Mouse (Mus musculus): ENCODE measurements around the gene Tep1.
A peak's percentile ranks its signal among the peaks of the same experiment; 100 is the strongest.
"Not testable (repeated sequence)": the region's sequence is repeated elsewhere in the genome, so short reads cannot be mapped to it uniquely, and the experiment has no call there.

Gene Tep1

DNA sequence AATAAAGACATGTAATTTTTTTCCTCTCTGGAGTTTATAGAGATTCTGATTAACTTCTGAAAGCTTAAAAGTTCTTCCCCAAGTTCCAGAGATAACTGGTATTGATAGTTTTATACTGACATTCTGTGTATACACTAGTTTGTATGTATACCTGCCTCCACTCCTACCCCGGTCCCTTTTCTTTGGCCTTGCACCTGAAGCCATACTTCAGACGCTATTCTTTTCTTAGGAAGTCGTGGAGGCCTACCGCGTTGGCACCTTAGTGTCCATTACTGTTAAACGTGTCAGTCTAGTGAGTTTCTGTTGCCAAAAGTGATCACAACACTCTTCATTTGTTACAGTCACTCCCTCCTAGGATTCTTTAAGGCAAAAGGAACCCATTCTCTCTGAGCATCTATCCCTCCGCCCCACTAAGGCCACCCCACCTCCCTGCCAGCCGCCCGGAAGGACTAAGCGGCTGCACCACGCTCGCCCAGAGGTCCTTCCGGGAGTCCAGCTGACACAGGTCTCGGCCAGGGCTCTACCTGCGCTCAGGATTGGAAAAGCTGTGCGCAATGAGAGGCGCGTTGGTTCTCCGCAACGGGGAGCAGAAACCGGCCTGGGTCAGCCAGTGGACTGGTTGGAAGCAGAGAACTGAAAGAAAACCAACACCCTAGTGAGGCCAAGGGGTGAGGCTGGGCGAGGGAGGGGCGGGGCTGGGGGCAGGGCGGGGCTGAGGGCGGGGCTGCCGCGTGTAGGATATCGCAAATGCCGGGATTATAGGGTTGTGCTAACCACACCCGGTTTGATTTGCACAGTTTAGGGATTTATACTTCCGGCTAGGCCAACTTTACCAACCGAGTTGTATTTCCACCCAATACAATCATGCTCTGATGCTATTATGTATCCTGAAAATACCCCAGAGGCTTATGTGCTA, at the start of gene Tep1:
Gene Tep1, minus strand, starts transcription at position 672 of the 916 bp plus-strand sequence.
- peak; percentile 82 for DNase-seq

DNA sequence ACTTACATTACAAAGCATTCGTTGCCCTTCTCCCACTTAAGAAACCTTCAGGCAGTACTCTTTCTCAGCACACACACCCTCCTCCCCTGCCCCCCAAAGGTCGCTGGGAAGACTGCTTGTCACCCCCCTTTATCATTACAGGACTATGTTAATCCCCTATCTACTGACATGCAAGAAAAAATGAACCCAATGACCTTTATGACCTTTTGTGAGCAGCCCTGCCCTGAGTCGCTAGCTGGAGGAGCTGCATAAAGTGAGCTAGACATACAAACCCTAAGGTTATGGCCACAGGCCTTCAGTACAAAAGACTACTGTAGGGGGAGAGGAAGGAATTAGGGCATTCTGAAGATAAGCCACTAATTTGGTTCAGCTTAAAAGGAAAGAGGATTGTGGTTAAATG, 41.0 kb upstream of the Tep1 start:
- no peak for DNase-seq

DNA sequence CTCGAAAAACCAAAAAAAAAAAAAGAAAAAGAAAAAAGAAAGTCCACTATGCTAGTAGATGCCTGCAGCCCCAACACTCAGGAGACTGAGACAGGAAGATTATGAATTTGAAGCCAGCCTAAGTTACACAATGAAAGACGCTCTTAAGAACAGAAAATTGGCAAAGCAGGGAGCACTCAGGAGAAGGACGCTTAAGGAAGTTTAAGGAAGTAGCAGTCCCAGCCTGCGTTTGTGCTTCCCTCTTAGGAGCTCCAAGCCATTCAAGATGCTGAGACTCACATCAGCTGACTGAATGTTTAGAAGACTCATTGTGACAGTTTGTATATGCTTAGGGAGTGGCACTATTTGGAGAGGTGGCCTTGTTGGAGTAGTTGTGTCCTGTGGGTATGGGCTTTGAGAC, 37.8 kb upstream of the Tep1 start:
- DNase-seq: no peak

DNA sequence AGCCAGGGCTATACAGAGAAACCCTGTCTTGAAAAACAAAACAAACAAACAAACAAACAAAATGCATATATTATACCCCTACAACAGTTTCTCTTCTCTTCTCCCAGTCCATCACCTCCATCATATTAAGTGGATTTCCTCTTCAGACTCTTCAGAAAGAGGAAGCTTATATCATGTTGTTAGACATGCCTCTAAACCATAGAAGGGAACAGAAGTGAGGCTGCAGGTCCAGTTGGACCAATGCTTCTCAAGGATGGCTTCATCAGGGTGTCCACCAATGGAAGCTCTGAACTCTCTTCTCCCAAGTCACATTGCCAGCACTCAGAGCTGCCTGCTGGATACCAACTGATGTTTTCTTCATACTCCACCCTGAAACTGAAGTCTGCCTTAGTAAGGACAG, 35.0 kb upstream of the Tep1 start:
- not testable (repeated sequence) for DNase-seq

DNA sequence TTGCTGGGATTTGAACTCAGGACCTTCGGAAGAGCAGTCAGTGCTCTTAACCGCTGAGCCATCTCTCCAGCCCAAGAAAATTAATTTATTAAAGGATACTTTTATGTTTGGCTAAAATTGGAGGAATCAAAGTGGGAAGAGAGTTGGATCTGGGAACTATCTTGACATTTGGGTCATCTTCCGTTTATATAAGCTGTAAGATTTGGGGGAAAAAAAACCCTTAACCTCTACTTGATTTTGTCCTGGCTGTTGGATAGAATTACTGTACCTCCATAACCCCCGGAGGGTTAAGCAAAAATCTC, 34.4 kb upstream of the Tep1 start:
- no peak for DNase-seq

DNA sequence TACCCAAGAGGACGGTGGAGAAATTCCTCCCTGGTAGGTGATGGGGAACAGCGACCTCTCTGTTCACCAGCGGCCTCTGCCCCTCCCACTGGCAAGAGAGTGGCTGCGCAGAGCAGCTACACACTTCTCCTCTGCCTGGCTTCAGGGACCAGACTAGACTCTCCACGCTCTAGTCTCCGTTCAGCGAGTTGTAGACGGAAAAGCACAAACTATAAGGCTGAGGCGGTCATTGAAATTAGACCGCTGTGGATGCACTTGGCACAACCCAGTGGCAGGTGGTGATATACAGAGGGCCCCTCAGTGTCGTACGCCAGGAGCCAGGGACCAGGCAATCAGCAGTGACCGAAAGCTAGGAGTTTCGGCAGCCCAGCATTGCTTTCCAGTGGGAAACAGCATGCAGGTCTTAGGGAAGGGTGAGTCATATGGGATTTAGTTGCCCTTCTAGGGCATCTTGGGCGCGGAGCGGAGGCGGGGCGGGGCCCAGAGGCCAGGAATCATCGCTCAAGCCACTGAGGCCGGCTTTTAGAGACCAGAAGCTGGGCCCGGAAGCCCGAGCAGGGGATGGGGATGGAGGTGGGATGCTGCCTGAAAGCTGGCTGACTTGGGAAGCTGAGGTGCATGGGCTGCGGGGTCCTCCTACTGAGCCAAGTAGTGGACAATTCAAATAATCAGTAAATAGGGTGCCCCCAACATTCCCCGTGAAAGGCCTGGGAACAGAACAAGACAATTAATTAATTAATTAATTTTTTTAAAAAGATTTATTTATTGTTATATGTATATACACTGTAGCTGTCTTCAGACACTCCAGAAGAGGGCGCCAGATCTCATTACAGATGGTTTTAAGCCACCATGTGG, 33.8 kb upstream of the Tep1 start:
- no peak for DNase-seq

DNA sequence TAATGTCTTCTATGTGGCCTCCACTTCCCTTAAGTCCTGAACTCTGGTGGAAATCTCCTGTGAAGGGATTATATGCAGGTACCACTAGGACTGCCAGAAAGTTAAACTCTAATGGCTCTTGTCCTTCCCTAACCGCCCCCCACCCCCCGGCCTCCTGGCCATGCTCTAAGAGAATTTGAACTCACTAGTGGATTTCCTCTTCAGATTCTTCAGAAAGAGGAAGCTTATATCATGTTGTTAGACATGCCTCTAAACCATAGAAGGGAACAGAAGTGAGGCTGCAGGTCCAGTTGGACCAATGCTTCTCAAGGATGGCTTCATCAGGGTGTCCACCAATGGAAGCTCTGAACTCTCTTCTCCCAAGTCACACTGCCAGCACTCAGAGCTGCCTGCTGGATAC, 27.6 kb upstream of the Tep1 start:
- not testable (repeated sequence) for DNase-seq

DNA sequence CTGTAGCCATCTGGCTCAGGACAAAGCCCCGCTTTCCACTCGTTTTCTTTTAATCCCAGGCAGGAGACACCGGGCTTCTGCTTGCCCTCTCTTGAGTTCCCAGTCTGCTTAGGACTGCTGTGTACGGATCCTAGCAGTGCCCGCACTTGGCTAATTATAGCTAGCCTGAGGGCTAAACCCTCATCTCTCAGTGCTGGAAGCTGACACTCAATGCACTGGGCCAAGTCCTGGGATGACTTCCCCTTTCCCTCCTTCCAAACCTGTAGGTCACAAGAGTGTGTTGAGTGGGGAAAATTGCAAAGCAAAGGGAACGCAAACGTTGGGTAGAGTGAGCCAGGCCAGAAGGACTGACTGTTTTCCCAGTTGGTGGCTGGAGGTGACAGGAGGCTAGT, 27.0 kb upstream of the Tep1 start, which contains the start of gene Klhl33:
Gene Klhl33, minus strand, starts transcription at position 134 of the 392 bp plus-strand sequence.
- no peak for DNase-seq

DNA sequence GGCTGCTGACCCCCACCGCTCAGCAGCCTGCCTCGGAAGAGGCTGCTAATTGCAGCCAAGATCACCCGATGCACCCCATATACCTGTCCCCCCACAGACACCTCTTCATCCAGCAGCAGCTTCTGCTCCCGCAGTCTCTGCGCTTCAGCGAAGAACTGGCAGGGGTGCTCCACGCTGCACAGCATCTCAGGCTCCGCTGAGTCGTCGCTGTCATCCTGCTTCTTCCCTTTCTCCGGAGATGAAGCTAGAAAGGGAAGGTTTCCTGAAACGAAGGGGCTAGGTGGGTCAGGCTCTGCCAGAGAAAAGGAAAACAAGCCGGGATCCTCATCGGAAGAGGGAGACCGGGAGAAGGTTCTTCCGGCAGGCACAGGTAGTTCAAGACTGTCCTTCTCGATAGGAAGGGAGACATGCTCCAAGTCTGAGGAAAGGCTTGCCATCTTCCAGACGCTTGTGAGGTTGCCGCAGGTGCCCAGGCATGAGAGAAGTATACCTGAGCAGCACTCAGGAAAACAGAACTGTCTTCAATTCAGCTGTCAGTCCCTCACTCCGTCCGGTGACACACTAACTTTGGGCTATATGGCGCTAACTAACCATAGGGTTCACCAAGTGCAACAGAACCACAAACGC, 26.5 kb upstream of the Tep1 start:
- DNase-seq: no peak

DNA sequence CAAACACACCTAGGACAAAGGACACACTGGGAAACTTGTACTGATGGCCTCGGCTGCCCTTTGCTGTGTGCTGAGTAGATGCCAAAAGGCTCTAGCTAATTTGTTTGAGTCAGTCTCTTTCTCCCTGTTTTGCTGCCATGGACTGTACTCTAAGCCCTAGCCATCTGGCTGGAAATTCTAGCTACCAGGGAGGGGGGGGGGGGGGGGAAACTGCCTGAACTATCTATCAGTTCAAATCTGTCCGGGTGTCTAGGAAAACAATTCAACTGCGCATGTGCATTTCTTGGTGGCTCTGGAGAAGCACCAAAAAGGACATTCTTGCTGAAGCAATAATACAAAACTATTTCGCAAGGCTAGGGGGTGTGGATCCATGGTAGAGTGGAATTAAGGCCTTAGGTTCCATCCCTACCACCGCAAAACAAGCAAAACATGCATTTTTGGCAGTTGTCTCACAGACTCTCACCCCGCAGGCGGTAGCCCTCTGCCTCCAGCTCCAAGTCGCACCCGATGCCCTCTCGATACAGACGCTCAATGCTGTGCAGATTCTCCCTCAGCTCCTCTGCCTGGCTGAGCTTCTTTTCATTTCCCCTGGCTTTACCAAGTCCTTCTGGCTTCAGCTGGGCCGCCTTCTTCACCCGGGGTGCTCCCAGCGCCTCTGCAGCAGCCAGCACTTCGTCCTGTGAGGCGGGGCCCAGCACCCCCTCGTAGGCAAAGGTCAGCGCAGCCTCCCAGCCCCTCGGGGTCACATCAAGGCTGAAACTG, 25.8 kb upstream of the Tep1 start:
- peak; percentile 57 for DNase-seq

DNA sequence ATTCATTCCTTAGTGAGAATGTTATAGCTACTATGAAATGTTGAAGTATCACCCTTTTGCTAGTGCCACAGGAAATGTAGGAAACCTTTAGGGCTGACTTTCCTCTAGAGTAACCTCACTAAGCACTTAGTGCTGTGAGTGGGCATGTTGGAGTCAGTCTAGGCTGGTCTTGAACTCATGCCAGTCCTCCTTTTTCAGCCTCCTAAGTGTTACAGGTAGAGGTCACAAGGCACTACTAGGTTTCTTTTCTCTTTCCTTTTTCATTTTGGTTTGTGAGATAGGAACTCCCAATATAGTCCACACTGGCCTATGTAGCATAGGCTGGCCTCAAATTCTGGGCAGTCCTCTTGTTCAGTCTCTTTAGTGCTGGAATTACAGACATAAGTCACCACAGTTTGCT, 25.0 kb upstream of the Tep1 start:
- DNase-seq: no peak

DNA sequence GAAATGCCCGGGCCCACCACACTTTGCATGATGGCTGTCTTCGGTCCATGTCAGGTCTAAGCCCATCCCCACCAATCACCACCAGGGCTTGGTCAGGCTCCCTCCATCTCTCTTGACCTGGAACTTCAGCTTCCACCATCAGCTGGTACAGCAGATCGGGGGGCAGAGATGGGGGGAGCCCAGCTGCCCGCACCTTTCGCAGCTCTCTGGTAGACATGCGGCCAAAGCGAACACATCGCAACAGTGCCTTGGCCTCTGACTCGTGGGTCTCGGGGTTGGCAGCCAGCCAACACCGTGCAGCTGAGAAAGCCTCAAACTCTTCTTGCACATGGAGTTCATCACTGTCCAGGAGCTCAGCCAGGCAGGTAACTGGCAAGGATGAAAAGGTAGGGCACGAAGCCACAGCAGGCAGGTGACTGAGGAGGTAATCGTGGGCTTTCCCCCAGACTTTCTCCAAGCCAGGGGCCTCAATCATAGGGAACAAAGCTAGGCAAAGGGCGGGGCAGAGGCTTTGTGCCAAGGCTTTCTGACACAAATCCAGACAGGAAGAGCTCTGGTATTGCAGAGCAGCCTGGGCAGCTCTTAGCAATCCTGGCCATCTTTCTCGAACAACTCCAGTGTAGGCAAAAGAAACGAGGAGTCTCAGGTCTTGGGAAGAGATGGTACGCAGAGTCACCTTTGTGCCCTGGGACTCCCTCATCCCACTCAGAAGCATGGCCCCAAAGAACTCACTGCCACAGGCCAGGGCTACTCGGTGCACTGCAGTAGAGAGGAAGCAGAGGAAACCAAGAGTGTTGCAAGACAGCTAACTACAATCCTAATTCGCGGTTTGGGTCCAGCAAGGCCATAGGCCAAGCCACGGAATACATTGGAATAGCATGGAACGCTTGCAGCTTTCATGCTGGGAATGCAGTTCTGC, 22.4 kb upstream of the Tep1 start:
- no peak for DNase-seq

DNA sequence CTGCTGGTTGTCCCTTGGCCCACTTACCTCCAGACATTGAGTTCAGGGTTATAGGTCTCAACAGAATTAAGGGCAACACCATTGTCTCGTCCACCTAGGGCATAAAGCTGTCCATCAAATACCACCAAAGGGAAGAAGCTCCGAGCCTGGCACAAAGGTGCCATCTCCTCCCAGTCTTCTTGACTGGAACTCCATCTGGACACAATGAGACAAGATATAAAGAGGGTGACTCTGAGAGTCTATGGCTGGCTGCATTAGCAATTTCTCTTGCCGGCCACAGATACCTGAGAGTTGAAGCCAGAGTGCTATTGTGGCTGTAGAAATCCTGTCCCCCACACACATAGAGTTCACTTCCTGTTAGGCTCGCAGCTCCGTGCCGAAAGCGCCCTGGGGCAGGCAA, 21.7 kb upstream of the Tep1 start:
- DNase-seq: no peak

DNA sequence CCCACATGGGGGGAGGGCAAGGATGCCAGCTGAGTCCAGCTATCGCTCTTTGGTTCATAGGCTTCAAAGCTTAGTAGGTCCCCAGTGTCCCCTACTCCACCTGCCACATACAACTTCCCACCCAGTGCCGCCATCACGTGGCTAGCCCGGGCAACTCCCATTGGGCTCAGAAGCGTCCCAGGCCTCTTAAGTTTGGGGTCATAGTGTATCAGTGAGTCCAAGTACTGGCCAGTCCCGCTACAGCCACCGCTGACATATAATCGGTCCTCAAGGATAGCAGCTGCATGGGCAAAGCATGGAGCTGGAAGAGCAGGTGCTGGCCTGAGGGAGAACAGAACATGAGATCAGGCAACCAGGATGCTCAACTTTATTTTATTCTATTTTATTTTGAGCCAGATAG, 21.3 kb upstream of the Tep1 start:
- no peak for DNase-seq

DNA sequence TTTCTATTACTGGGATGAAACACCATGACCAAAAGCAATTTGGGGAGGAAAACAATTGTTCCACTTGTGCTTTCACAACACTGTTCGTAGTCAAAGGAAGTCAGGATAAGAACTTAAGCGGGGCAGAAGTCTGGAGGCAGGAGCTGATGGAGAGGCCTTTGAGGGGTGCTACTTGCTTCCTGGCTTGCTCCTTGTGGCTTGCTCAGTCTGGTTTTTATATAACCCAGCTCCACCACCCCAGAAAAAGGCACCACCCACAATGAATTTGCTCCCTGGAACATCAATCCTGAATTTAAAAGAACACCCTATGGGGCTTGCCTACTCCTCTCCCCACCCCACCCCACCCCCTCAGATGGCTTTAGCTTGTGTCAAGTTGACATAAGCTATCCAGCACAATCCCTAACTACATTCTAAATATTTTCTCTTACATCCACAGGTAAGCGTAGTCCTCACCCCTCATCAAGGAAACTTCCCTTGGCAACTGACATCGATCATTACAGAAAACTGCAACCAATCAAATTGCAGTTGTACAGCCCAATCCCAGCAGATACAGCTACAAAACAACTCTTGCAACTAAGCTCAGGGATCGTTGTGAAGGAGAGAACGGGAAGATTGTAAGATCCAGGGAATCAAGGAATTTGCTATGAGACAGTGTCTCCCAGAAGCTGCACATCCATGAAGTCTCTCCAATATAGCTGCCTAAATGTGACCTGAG, 6.0 kb upstream of the Tep1 start:
- DNase-seq: no peak

DNA sequence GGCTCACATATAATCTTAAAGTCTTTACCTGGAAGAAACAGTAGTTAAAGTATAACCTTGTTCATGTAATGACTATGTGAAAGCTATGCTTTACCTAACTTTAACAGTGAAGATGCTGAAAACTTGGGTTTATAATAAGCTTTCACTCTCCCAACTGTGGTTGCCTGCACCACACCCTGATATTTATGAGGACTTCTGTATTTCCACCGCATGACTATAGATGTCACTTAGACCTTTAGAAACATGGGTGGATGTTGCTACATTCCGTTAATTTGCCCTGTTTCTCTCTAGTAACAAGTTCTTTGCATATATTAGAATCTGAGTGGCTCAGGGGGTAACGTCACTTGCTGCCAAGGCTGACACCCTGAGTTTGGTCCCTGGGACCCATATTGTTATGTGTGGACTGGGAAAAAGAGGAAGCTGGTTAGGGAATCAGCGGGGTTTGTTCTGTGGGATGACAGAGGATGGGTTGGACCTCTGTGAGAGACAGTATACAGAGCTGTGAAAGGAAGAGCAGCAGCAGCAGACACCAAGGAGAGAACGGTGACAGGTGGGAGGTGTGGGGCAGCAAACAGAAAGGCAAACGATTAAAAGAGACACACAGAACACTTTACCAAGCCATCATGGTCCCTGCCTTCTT, 5.4 kb upstream of the Tep1 start:
- DNase-seq: no peak

DNA sequence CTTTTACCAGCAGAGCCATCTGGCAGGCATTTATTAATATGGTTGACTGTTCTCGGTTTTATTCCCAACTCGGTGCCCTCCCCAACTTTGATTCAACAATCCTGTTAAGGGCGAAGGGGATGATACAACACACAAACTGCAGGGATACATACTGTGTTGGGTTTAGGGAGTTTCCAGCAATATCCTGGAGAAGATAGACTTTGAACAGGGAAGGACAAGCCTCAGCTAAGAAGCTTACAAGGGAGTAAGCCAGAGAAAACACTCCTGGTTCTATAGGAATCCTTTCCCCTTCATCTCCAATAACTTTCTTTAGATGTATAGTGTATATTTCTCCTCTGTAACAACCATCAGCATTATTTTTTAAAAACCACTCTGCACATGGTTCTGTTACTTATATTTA, 4.8 kb upstream of the Tep1 start:
- DNase-seq: no peak

DNA sequence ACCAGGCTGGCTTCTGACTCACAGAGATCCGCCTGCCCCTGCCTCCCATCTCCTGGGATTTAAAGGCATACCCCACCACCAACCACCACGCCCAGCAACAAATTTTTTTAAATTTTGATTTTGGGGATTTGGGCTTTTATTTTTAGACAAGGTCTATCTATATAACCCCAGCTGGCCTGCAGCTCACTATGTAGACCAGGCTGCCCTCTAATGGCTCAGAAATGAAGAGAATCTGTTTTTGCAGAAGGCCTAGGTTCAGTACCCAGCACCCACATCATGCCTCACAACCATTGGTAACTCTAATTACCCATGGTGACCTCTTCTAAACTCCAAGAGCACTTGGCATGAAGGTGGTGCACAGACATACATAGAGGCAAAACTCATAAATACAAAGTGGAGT, 924 bp upstream of the Tep1 start:
- DNase-seq: no peak

DNA sequence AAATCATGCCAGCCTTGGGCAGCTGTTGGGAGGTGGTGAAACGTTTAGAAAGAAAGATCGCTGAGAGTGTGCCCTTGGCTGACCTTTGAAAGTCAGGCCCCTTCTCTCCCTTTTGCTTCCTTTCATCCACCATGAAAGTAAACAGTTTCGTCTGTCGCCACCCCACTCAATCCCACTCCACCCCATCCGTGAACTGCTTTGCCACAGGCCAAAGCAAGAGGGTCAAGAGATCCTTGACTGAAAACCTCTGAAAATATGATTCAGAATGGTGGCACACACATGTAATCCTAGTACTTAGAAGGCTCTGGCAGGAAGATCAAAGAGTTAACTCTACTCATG, 414 bp upstream of the Tep1 start:
- DNase-seq: no peak

DNA sequence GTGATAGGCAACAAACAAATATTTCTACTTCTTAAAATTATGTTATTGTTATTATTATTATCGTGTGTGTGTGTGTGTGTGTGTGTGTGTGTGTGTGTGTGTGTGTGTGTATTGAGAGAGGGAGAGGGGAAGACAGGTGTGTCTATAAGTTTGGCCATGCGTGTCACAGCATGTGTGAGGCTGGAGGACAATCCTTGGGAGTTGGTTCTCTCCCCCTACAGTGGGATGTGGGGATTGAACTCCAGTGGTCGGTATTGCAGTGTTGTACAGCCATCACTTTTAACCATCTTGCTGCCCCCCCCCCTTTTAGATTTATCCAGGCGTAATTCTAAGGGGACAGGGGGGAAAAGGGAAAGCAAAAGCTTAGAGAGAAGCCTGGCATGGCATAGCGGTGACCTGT, 1.7 kb downstream of the Tep1 start:
- no peak for DNase-seq

DNA sequence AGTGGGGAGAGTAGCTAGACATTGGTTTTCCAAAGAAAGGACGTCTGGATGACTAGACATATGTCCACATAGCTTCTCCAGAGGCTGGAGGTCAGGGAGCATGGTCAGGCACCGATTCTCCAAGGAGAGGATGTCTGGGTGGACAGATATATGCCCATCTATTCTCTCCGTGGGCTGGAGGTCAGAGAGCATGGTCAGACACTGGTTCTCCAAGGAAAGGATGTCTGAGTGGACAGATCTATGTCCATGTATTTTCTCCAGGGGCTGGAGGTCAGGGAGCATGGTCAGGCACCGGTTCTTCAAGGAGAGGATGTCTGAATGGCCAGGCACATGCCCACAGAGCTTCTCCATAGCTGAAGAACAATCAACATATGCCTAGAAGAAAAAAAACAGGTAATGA, 2.1 kb downstream of the Tep1 start:
- DNase-seq: no peak

Data from kidney, adult 9 months (tissue).